Mouse (Mus musculus) thymus, postnatal 10 days (tissue): ENCODE measurements around the gene Gm43517.

Source experiments
- DNase-seq, 2 experiments: peaks; one replicate each; pipeline ENCODE4 v3.0.0; 2021; ENCODE audit warnings: low spot score in 2 of 2

Gm43517 gene

GRCm38 (mm10) chr12:49401796-49402130, 16.8 kb downstream of the Gm43517 start:
- no peak for DNase-seq

GRCm38 (mm10) chr12:49409833-49410232, 24.9 kb downstream of the Gm43517 start:
- DNase-seq: no peak

GRCm38 (mm10) chr12:49417963-49418362, 33.0 kb downstream of the Gm43517 start:
- no peak for DNase-seq
